Mouse (Mus musculus): Measurements from ENCODE around the gene Lmo4.

GRCm38 (mm10) chr3:144153395-144153794 lies 51.6 kb downstream of the Lmo4 start:
- TF ChIP-seq CTCF (IDR thresholded peaks at IDR 0.05; ENCODE audit: extremely low read depth, insufficient read depth, low read length) (no peak), POLR2A (IDR thresholded peaks at IDR 0.05; ENCODE audit: extremely low read depth, insufficient read depth, low read length) (no peak)
